Mouse (Mus musculus) lung, postnatal 0 days (tissue): ENCODE data around the gene Hdac7. TPM values are rescaled to one million over a fixed set of nuclear protein-coding genes. Genes with fewer than 3 reads are reported as not detected.

Experiments used
- ATAC-seq: fragments of 200-750 bp; cut with Nextera tagmentation; 2 replicates; pipeline ENCODE4 v1.8.0; 2017; ENCODE audit warnings: moderate library complexity
- DNase-seq: peaks from one replicate; pipeline ENCODE4 v3.0.0-alpha.2; 2016; ENCODE audit warnings: low spot score
- H3K27ac ChIP-seq: fragments of 300-500 bp; sonication (generic); 2 replicates; pipeline ENCODE4 v1.5.1; 2014; ENCODE audit warnings: antibody characterized with exemption, mild to moderate bottlenecking, low read length, mixed read lengths
- H3K27me3 ChIP-seq: fragments of 300-500 bp; sonication (generic); replicated peaks from 2 replicates; pipeline ENCODE4 v1.6.1; 2014; ENCODE audit warnings: low read length, mixed read lengths; ENCODE audit not compliant: insufficient read depth
- H3K36me3 ChIP-seq: fragments of 300-500 bp; sonication (generic); 2 replicates; pipeline ENCODE4 v1.6.1; 2014; ENCODE audit warnings: low read length, mixed read lengths; ENCODE audit not compliant: insufficient read depth
- H3K4me1 ChIP-seq: fragments of 300-500 bp; sonication (generic); 2 replicates; pipeline ENCODE4 v1.6.1; 2014; ENCODE audit warnings: antibody characterized with exemption, low read depth, low read length, mixed read lengths; ENCODE audit not compliant: insufficient read depth
- H3K4me2 ChIP-seq: fragments of 300-500 bp; sonication (generic); replicated peaks from 2 replicates; pipeline ENCODE4 v1.6.1; 2014; ENCODE audit warnings: low read depth, mild to moderate bottlenecking, low read length, moderate library complexity, mixed read lengths
- H3K4me3 ChIP-seq: fragments of 300-500 bp; sonication (generic); 2 replicates; pipeline ENCODE4 v1.5.1; 2014; ENCODE audit warnings: low read depth, low read length
- H3K9ac ChIP-seq: fragments of 300-500 bp; sonication (generic); replicated peaks from 2 replicates; pipeline ENCODE4 v1.6.1; 2014; ENCODE audit warnings: low read depth, mild to moderate bottlenecking
- H3K9me3 ChIP-seq: fragments of 300-500 bp; sonication (generic); 2 replicates; pipeline ENCODE4 v1.6.1; 2016; ENCODE audit warnings: low read length, mixed read lengths
- CTCF ChIP-seq: IDR thresholded peaks from 2 replicates; pipeline ENCODE4 v1.5.1; 2016; ENCODE audit warnings: antibody characterized with exemption, mild to moderate bottlenecking
- EP300 ChIP-seq: IDR thresholded peaks from 2 replicates; pipeline ENCODE4 v1.6.1; 2016; ENCODE audit warnings: antibody characterized with exemption, mild to moderate bottlenecking, control low read depth
- WGBS: fragments of 180-500 bp; shearing (Covaris S2); extraction: QIAGEN DNeasy Blood & Tissue Kit; methylation state at CpG from one replicate; pipeline ENCODE4 v1.1.7; 2014; 5-methylcytosine and 5-hydroxymethylcytosine counted together
- polyA plus RNA-seq: library from polyadenylated mRNA; unstranded; fragments of >200 nt; fragmentation: Nextera tagmentation; extraction: Ambion mirVana; gene quantifications from 2 replicates; pipeline ENCODE4 v1.2.1, GENCODE M21; 2015

Gene Hdac7
- polyA plus RNA-seq, result 43.2 and 52.1 TPM in 2 replicates

DNA sequence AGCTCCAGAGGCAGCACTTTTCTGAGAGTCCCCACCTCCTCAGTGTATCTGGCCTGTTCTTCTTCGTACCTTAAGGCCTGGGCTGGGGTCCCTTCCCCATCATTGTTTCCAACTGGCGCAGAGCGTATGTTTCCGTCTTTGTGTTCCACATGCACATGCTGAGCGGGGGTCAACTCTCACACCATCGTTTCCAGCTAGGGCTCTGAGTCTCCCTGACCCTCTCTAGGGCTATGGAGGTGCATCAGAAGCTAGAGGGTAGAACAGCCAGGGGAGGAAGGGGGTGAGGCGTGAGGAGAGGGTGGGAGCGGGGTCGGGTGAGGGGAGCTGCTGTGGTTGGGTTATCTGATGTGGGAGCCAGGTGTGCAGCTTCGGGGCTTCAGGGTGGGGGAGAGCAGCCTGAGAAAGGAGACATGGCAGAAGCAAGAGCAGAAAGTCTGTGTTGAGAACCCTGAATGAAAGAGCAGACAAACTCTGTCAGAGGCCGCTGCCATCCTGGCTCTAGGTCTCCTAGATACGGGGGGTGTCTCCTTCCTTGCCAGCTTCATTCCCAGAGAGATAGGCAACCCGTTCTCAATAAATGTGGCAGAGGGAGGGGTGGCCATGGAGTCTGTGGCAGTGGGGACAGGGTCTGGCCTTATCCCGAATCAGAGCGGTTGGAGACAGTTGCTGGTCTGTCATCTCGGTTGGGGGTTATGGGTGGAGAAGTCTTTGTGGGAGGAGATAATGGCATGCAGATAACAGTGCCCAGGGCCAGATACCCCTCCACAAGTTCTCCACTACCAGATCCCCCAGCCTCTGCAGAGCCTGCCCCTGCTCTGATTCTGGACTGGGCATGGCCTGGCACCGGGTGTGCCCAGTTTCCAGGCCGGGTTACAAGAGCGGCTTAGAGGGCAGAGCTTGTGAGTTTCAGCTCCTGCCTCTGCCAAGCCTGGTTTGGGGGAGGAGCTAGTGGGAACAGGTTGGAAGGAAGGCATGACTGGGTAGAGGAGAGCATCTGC, at the start of gene Hdac7:
Gene Hdac7, minus strand, starts transcription at position 466 of the 998 bp plus-strand sequence.
- Histone ChIP-seq H3K36me3 (no peaks in the 10 kb centered on the region), H3K4me3 (no peak within 1 kb of the TSS), H3K4me2 (no peak within 1 kb of the TSS), H3K9ac (no peak within 1 kb of the TSS), H3K9me3 (no peaks in the 10 kb centered on the region), H3K4me1 (peaks cover 16% of the 10 kb centered on the region; the same call in 1 of the 2 replicates), H3K27me3 (no peaks in the 10 kb centered on the region), H3K27ac (no peak within 1 kb of the TSS)
- DNase-seq (peak; percentile 58), ATAC-seq (no peak)
- WGBS, result 74% methylated on average over 19 of the region's 19 CpGs
- TF ChIP-seq CTCF, result no peak
- TF ChIP-seq EP300, result no peak

DNA sequence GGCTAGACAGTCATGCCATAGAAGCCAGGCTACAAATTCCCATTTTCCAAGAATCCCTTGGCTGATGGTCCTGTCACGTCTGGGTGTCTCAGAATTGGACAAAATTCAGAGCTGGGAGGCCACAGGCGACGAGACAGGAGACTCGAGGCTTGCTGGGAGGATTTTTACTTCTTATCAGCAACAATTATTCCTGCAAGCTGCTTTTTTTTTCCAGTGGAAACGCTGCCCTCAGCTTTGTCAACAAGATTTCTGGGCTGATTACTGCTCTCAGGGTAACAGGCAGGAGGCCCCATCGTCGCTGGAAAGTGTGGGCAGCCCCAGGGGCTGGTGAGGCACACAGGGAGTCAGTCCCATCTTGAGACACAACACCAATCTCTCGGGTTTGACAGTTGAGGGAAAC, 48.2 kb upstream of the Hdac7 start:
- 35% methylated on average over 8 of the region's 8 CpGs for WGBS
- ATAC-seq, result no peak
- H3K9ac ChIP-seq, result no peak overlapping the region

DNA sequence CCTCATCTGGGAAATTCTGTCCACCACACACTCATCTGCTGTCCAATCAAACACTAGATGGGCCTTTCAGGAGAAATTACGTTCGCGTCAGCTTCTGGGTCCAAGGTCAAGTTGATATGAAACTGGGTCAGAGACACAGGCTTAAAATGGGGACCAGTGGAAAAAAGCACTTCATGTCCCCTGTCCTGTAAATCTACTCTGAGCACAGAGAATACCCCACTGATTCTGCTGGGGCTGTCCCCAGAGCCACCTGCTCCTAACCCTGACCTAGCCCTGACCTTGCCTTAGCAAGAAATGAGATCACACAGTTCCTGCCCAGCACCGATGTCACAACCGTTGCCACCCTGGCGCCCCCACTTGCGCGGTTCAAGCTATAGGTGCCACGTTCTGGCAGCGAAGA, 46.1 kb upstream of the Hdac7 start:
- TF ChIP-seq CTCF (no peak), EP300 (no peak)
- Histone ChIP-seq H3K9me3 (no peaks in the 10 kb centered on the region), H3K9ac (no peak overlapping the region), H3K36me3 (no peaks in the 10 kb centered on the region), H3K4me2 (no peak overlapping the region), H3K4me3 (no peak overlapping the region), H3K27ac (no peak overlapping the region), H3K4me1 (no peaks in the 10 kb centered on the region), H3K27me3 (no peaks in the 10 kb centered on the region)
- DNase-seq (no peak), ATAC-seq (no peak)
- WGBS, result 84% methylated on average over 10 of the region's 10 CpGs

More for the DNA sequence above, 48.2 kb upstream of the Hdac7 start:
- TF ChIP-seq EP300, result no peak
- TF ChIP-seq CTCF, result no peak
- Histone ChIP-seq H3K27me3 (no peaks in the 10 kb centered on the region), H3K36me3 (no peaks in the 10 kb centered on the region), H3K4me1 (no peaks in the 10 kb centered on the region), H3K4me2 (no peak overlapping the region), H3K9me3 (no peaks in the 10 kb centered on the region), H3K27ac (no peak overlapping the region), H3K4me3 (no peak overlapping the region)
- DNase-seq, result no peak

DNA sequence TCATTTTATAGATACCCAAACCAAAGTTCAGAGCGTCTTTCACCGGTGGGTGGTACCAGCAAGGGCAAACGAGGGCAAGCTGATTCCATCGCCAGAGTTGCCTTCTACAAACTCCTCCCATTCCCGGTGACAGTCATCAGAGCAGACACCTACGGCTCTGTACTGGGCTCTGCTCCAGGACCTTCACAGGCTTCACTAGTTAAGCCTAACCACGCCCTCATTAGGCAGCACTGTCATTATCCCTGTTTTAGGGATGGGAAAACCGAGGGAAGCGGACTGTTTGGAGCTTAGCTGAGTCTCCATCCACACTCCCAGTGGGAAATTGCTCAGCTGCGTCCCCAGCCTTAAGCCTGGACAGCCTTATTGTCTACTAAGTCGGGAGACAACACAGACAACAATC, 45.7 kb upstream of the Hdac7 start:
- Histone ChIP-seq H3K27ac (no peak overlapping the region), H3K4me1 (no peaks in the 10 kb centered on the region), H3K4me2 (no peak overlapping the region), H3K9me3 (no peaks in the 10 kb centered on the region), H3K9ac (no peak overlapping the region), H3K27me3 (no peaks in the 10 kb centered on the region), H3K36me3 (no peaks in the 10 kb centered on the region), H3K4me3 (no peak overlapping the region)
- DNase-seq (no peak), ATAC-seq (no peak)
- 54% methylated on average over 11 of the region's 11 CpGs for WGBS
- TF ChIP-seq CTCF (no peak), EP300 (no peak)

DNA sequence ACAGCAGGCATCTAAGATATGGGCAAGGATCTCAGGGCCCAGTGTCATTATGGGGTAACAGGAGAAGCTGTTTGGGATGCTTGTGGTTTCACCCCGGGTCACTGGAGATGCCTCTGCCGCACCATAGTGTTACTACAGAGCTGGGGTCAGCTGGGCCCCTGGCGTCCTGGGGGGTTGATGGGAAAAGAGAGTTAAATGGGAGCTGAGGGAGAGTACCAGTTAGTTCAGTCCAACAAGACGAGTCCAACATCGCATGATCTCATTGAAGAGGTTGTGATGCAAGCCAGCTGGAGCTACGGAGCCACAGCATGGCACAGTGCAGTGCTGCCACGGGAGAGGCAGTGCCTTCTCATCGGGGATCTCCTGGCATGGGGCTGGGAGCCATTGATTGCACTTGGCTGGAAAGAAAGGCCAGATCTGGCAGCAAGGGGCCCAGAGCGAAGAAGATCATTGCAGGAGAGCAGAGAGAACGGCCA, 43.3 kb upstream of the Hdac7 start:
- H3K9me3 ChIP-seq, result no peaks in the 10 kb centered on the region
- TF ChIP-seq EP300 (no peak), CTCF (no peak)
- no peaks in the 10 kb centered on the region for H3K27me3 ChIP-seq
- H3K9ac ChIP-seq, result no peak overlapping the region
- WGBS, result 71% methylated on average over 10 of the region's 10 CpGs
- H3K4me3 ChIP-seq, result no peak overlapping the region
- no peak overlapping the region for H3K4me2 ChIP-seq
- no peaks in the 10 kb centered on the region for H3K4me1 ChIP-seq
- H3K27ac ChIP-seq, result no peak overlapping the region
- no peak for ATAC-seq
- DNase-seq, result no peak
- H3K36me3 ChIP-seq, result no peaks in the 10 kb centered on the region

DNA sequence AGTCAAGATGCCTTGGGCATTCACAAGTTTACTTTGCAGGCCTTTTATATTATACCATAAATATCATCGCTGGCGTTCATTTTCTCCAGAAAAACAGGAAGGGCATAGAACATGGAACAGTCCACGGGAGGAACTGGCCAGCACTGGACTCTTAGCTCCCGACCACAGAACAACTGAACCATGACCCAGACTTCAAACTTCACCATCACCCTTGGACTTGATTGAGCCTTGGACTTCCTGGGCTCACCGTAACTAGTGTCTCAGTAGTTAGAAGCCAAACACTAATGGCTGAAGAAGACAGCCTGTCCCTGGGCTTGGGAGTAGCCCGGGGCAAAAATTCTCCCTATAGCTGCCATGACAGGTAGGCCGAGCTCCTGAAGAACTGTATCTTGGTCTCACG, 37.1 kb upstream of the Hdac7 start:
- ATAC-seq (no peak), DNase-seq (no peak)
- Histone ChIP-seq H3K27me3 (no peaks in the 10 kb centered on the region), H3K27ac (no peak overlapping the region), H3K4me3 (no peak overlapping the region), H3K36me3 (no peaks in the 10 kb centered on the region), H3K9ac (no peak overlapping the region), H3K9me3 (no peaks in the 10 kb centered on the region), H3K4me1 (no peaks in the 10 kb centered on the region), H3K4me2 (no peak overlapping the region)
- TF ChIP-seq EP300 (no peak), CTCF (no peak)
- 86% methylated on average over 8 of the region's 8 CpGs for WGBS
